ENCODE assay signal across 11 mouse cellular contexts in genomic region chr5:137075726-137076125, GRCm38 (mm10). TPM values are rescaled to one million over a fixed set of nuclear protein-coding genes. Genes with fewer than 3 reads are reported as not detected.
A peak's percentile ranks its signal among the peaks of the same experiment; 100 is the strongest.
DNase-seq lines count a peak whose midpoint lies in the region; ATAC-seq and TF ChIP-seq lines count a peak whose summit lies in the region.
"Had no signal": no experiment of that assay in that cellular context is flagged by ENCODE, and none has a peak within 500 bp of the region (broad histone marks: within the 10 kb centered on the region; RNA-seq: fewer than 3 reads in every experiment).

No protein-coding gene starts in this region.

- no peak for DNase-seq in heart, postnatal 4 days
- DNase-seq in lung, postnatal 0 days (ENCODE audit: low spot score), result no peak
- DNase-seq in lung, postnatal 25 days (ENCODE audit: low spot score), result no peak
- peak; percentile 65 to 72 for DNase-seq in cerebellum, postnatal 36 days
- DNase-seq in right cerebral cortex, postnatal 10 days (ENCODE audit: low spot score in 2 of 2), result no peak
- DNase-seq in adrenal gland, postnatal 4 days (ENCODE audit: low spot score in 2 of 2), result no peak
- DNase-seq: right cerebral cortex, postnatal 25 days; thymus, postnatal 25 days had no signal

- TF ChIP-seq CTCF in lung, postnatal 0 days (IDR thresholded peaks at IDR 0.05), result no peak
- no peak for TF ChIP-seq CTCF in small intestine, adult 2 months (IDR thresholded peaks at IDR 0.05; ENCODE audit: extremely low read depth, insufficient read length, insufficient replicate concordance, low read depth, low read length)

- no peak for TF ChIP-seq POLR2A in small intestine, adult 2 months (IDR thresholded peaks at IDR 0.05; ENCODE audit: low read depth, low read length)

- no peak overlapping the region for H3K4me3 ChIP-seq in heart, embryonic 14.5 days (ENCODE audit: control insufficient read depth in 1 of 2, insufficient read depth in 1 of 2, low read depth in 1 of 2, low read length in 2 of 2)
- no peak overlapping the region for H3K4me3 ChIP-seq in lung, postnatal 0 days (ENCODE audit: low read depth, low read length)
- H3K4me3 ChIP-seq in small intestine, adult 2 months (ENCODE audit: low read depth, low read length), result no peak overlapping the region

- H3K27ac ChIP-seq in heart, embryonic 14.5 days (replicated peaks in 1 of 2; ENCODE audit: control insufficient read depth in 1 of 2, insufficient read depth in 1 of 2, low read depth in 2 of 2, low read length in 2 of 2), result peak overlapping the region; percentile 93
- peak overlapping the region; percentile 86 for H3K27ac ChIP-seq in lung, postnatal 0 days (ENCODE audit: low read length)
- H3K27ac ChIP-seq in small intestine, adult 2 months (ENCODE audit: insufficient read depth, low read depth, low read length), result peak overlapping the region; percentile 73

- H3K9me3 ChIP-seq in heart, embryonic 14.5 days (ENCODE audit: control insufficient read depth, low read length), result no peaks in the 10 kb centered on the region
- no peaks in the 10 kb centered on the region for H3K9me3 ChIP-seq in lung, postnatal 0 days (ENCODE audit: low read length)

- no peaks in the 10 kb centered on the region for H3K27me3 ChIP-seq in heart, embryonic 14.5 days (ENCODE audit: control insufficient read depth, insufficient read depth, low read length)
- H3K27me3 ChIP-seq in lung, postnatal 0 days (replicated peaks; ENCODE audit: insufficient read depth, low read length), result no peaks in the 10 kb centered on the region
- no peaks in the 10 kb centered on the region for H3K27me3 ChIP-seq in small intestine, adult 2 months (ENCODE audit: control insufficient read depth, insufficient read depth, low read length)

- H3K4me1 ChIP-seq in heart, embryonic 14.5 days (ENCODE audit: control insufficient read depth in 2 of 2, insufficient read depth in 2 of 2, low read length in 2 of 2), result peaks cover 50 to 69% of the 10 kb centered on the region in 2 experiments
- peaks cover 50% of the 10 kb centered on the region for H3K4me1 ChIP-seq in lung, postnatal 0 days (ENCODE audit: insufficient read depth, low read depth, low read length)
- peaks cover 20% of the 10 kb centered on the region for H3K4me1 ChIP-seq in small intestine, adult 2 months (ENCODE audit: control insufficient read depth, insufficient read depth, insufficient read length, low read length)

- H3K4me2 ChIP-seq in heart, embryonic 14.5 days (ENCODE audit: low read length), result no peak overlapping the region
- no peak overlapping the region for H3K4me2 ChIP-seq in lung, postnatal 0 days (replicated peaks; ENCODE audit: low read depth, low read length)

- WGBS in heart, embryonic 14.5 days, result 34% methylated on average over 6 of the region's 6 CpGs
- WGBS in lung, postnatal 0 days, result 49% methylated on average over 6 of the region's 6 CpGs
- 32% methylated on average over 6 of the region's 6 CpGs for WGBS in small intestine, adult 2 months

- H3K9ac ChIP-seq in heart, embryonic 14.5 days (ENCODE audit: low read length), result no peak overlapping the region; the same call in 1 of the 2 replicates
- no peak overlapping the region for H3K9ac ChIP-seq in lung, postnatal 0 days (replicated peaks; ENCODE audit: low read depth)

- H3K36me3 ChIP-seq in heart, embryonic 14.5 days (ENCODE audit: control insufficient read depth, insufficient read depth, low read length), result no peaks in the 10 kb centered on the region
- H3K36me3 ChIP-seq in lung, postnatal 0 days (ENCODE audit: insufficient read depth, low read length), result no peaks in the 10 kb centered on the region
- no peaks in the 10 kb centered on the region for H3K36me3 ChIP-seq in small intestine, adult 2 months (ENCODE audit: control insufficient read depth, insufficient read depth, low read length)

- no peak for TF ChIP-seq EP300 in lung, postnatal 0 days (IDR thresholded peaks at IDR 0.05)

- ATAC-seq in heart, embryonic 14.5 days (ENCODE audit: insufficient number of reproducible peaks, insufficient read depth, low FRiP score, low read depth), result no peak
- no peak for ATAC-seq in lung, postnatal 0 days
- ATAC-seq: hindbrain, embryonic 16.5 days had no signal

RNA-seq across cellular contexts. Expression of gene Serpine1, which starts 3.7 kb away (rescaled TPM):
- polyA plus RNA-seq in heart, embryonic 14.5 days (2014; fragmentation: Nextera tagmentation; extraction: Ambion mirVana), result 0.93 and 1.0 TPM in 2 replicates
- total RNA-seq in heart, postnatal 4 days (2021), result 10 to 100 TPM; 13.4 to 14.0 TPM
- 0.88 and 1.1 TPM in 2 replicates for polyA plus RNA-seq in lung, postnatal 0 days (2015; fragmentation: Nextera tagmentation; extraction: Ambion mirVana)
- 0.99 and 1.2 TPM in 2 replicates for polyA plus RNA-seq in small intestine, adult 2 months (2012; rRNA removed)
- 1 to 10 TPM; 1.7 to 2.2 TPM for total RNA-seq in adrenal gland, postnatal 4 days (2021)

RNA-seq across cellular contexts. Expression of gene Ap1s1, which starts 29.8 kb away (rescaled TPM):
- 117 and 120 TPM in 2 replicates for polyA plus RNA-seq in heart, embryonic 14.5 days (2014; fragmentation: Nextera tagmentation; extraction: Ambion mirVana)
- total RNA-seq in heart, postnatal 4 days (2021), result 10 to 100 TPM; 70.9 to 82.3 TPM
- polyA plus RNA-seq in lung, postnatal 0 days (2015; fragmentation: Nextera tagmentation; extraction: Ambion mirVana), result 112 and 125 TPM in 2 replicates
- 27.3 and 52.7 TPM in 2 replicates for polyA plus RNA-seq in small intestine, adult 2 months (2012; rRNA removed)
- 100 to 1,000 TPM; 121 to 124 TPM for total RNA-seq in adrenal gland, postnatal 4 days (2021)

RNA-seq across cellular contexts. Expression of gene Trim56, which starts 40.3 kb away (rescaled TPM):
- polyA plus RNA-seq in heart, embryonic 14.5 days (2014; fragmentation: Nextera tagmentation; extraction: Ambion mirVana), result 8.1 and 8.4 TPM in 2 replicates
- total RNA-seq in heart, postnatal 4 days (2021), result 10 to 100 TPM; 15.7 to 15.9 TPM
- 13.4 and 16.4 TPM in 2 replicates for polyA plus RNA-seq in lung, postnatal 0 days (2015; fragmentation: Nextera tagmentation; extraction: Ambion mirVana)
- 10.3 and 19.9 TPM in 2 replicates for polyA plus RNA-seq in small intestine, adult 2 months (2012; rRNA removed)
- total RNA-seq in adrenal gland, postnatal 4 days (2021), result 10 to 100 TPM; 36.2 to 46.0 TPM

RNA-seq across cellular contexts. Expression of gene Vgf, which starts 49.5 kb away (rescaled TPM):
- polyA plus RNA-seq in heart, embryonic 14.5 days (2014; fragmentation: Nextera tagmentation; extraction: Ambion mirVana), result 0.09 TPM in 1 of 2 replicates, not detected in the other
- not detected for total RNA-seq in heart, postnatal 4 days (2021)
- polyA plus RNA-seq in lung, postnatal 0 days (2015; fragmentation: Nextera tagmentation; extraction: Ambion mirVana), result 0.12 and 0.19 TPM in 2 replicates
- 0.48 and 0.99 TPM in 2 replicates for polyA plus RNA-seq in small intestine, adult 2 months (2012; rRNA removed)
- total RNA-seq in adrenal gland, postnatal 4 days (2021), result 10 to 100 TPM; 15.3 to 17.2 TPM

Comparison
In these comparisons a context has a peak if more than half of its experiments do, and no peak if none do; other contexts are left out.
1. DNase-seq: peak in cerebellum, postnatal 36 days (2 of 2); none in heart, postnatal 4 days (single experiment), lung, postnatal 0 days (single experiment), lung, postnatal 25 days (single experiment), right cerebral cortex, postnatal 10 days (0 of 2) and adrenal gland, postnatal 4 days (0 of 2).
2. Peak in every context shown above with its lines, with median percentiles within 50 percentile points of each other: H3K27ac ChIP-seq.